Mouse (Mus musculus): ENCODE measurements around the gene Olfr748. TPM values are rescaled to one million over a fixed set of nuclear protein-coding genes. Genes with fewer than 3 reads are reported as not detected.

The Olfr748 gene
- polyA plus RNA-seq, 1 experiment = not detected

DNA sequence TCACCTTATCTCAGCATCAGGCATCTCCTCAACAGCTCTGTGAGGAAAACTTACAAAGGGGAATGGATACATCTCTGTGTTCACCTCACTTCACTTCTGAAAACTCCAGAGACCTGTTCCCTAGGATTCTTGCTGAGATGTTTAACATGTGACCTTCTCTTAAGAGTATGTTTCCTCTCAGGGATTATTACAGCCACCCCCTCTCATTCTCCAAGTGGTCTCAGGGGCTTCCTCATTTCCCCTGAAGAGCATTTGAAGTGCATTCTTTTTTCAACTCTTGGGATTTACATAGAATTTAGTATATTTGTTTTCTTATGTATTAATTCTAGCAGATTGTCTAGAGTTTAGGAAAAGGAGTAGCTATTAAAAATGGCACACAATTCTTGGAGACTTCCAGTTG, 37.8 kb downstream of the Olfr748 start, which contains the start of gene Olfr749:
Gene Olfr749 (minus strand): TSS at position 101 of the 400 bp plus-strand sequence.
- Histone ChIP-seq H3K36me3 (ENCODE audit: control insufficient read depth, insufficient read depth) (no peaks in the 10 kb centered on the region), H3K27me3 (ENCODE audit: control insufficient read depth, insufficient read depth, insufficient read length) (no peaks in the 10 kb centered on the region), H3K79me3 (ENCODE audit: low read depth) (no peaks in the 10 kb centered on the region), H3K4me3 (ENCODE audit: insufficient read depth, poor library complexity, severe bottlenecking) (no peak within 1 kb of the TSS), H3ac (ENCODE audit: control insufficient read depth, insufficient read length, low read depth) (no peak within 1 kb of the TSS), H3K79me2 (ENCODE audit: control insufficient read depth, insufficient read depth) (no peaks in the 10 kb centered on the region)
- no peak for TF ChIP-seq FOSL1 (IDR thresholded peaks at IDR 0.05; ENCODE audit: insufficient read depth, low read length, poor library complexity, severe bottlenecking)
- TF ChIP-seq CEBPB (IDR thresholded peaks at IDR 0.05; ENCODE audit: low read depth) = no peak
- no peak for TF ChIP-seq USF1 (IDR thresholded peaks at IDR 0.05; ENCODE audit: low read depth)
- no peak for TF ChIP-seq CTCF (IDR thresholded peaks at IDR 0.05; ENCODE audit: control insufficient read depth, insufficient read depth, insufficient read length)
- no peak for TF ChIP-seq MYOG (IDR thresholded peaks at IDR 0.05; ENCODE audit: control insufficient read depth, extremely low read depth, insufficient read length)
- TF ChIP-seq MYOD1 (IDR thresholded peaks at IDR 0.05; ENCODE audit: control insufficient read depth, insufficient read length, low read depth) = no peak
- no peak for TF ChIP-seq MAX (IDR thresholded peaks at IDR 0.05)

DNA sequence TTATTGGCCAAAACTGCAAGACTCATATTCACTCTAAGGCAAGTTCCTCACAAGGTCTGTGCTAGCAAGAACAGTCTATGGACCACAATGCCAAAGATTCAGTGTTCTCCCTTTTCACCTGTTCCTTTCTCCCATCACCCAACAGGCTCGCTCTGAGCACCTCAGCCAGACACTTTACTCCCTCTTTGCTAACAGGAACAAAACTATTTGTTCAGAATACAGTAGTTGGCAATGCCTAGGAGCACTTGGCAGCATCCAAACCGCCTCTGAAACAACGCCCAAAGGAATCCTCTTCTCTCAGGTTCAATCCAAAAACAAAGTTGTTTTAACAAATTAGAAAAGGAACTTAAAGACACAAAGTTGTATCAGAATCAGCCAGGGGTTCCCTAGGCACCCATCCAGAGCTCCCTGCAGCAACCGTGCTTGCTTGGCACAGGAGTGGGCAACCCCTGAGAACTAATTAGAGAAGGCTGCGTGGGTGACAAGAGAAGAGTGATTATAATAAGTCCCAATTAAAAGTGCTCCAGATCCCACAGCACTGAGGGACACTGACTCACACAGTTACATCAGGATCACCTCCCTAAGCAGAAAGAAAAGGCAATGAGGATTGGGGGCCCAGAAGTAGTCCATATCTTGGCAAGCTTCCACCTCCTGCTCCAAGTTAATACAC, 51.4 kb downstream of the Olfr748 start:
- no peaks in the 10 kb centered on the region for H3K79me2 ChIP-seq (ENCODE audit: control insufficient read depth, insufficient read depth)
- no peaks in the 10 kb centered on the region for H3K36me3 ChIP-seq (ENCODE audit: control insufficient read depth, insufficient read depth)
- no peaks in the 10 kb centered on the region for H3K79me3 ChIP-seq (ENCODE audit: low read depth)
- H3K4me3 ChIP-seq (ENCODE audit: insufficient read depth, poor library complexity, severe bottlenecking) = no peak overlapping the region
- TF ChIP-seq MYOD1 (IDR thresholded peaks at IDR 0.05; ENCODE audit: control insufficient read depth, insufficient read length, low read depth) = no peak
- TF ChIP-seq USF1 (IDR thresholded peaks at IDR 0.05; ENCODE audit: low read depth) = no peak
- TF ChIP-seq CTCF (IDR thresholded peaks at IDR 0.05; ENCODE audit: control insufficient read depth, insufficient read depth, insufficient read length) = no peak
- no peak for TF ChIP-seq MYOG (IDR thresholded peaks at IDR 0.05; ENCODE audit: control insufficient read depth, extremely low read depth, insufficient read length)
- no peak for TF ChIP-seq CEBPB (IDR thresholded peaks at IDR 0.05; ENCODE audit: low read depth)
- TF ChIP-seq FOSL1 (IDR thresholded peaks at IDR 0.05; ENCODE audit: insufficient read depth, low read length, poor library complexity, severe bottlenecking) = no peak
- TF ChIP-seq MAX (IDR thresholded peaks at IDR 0.05) = no peak
- no peak overlapping the region for H3ac ChIP-seq (ENCODE audit: control insufficient read depth, insufficient read length, low read depth)
- no peaks in the 10 kb centered on the region for H3K27me3 ChIP-seq (ENCODE audit: control insufficient read depth, insufficient read depth, insufficient read length)

Other genes starting within 250 kb of the Olfr748 start
- not detected for gene Olfr741, start 234.6 kb upstream of the Olfr748 start, polyA plus RNA-seq (2012; fragmentation: generic; extraction: Trizol)
- not detected for gene Olfr742, start 203.8 kb upstream of the Olfr748 start, polyA plus RNA-seq (2012; fragmentation: generic; extraction: Trizol)
- not detected for gene Olfr743, start 185.5 kb upstream of the Olfr748 start, polyA plus RNA-seq (2012; fragmentation: generic; extraction: Trizol)
- not detected for gene Olfr744, start 92.5 kb upstream of the Olfr748 start, polyA plus RNA-seq (2012; fragmentation: generic; extraction: Trizol)
- not detected for gene Olfr745, start 68.0 kb upstream of the Olfr748 start, polyA plus RNA-seq (2012; fragmentation: generic; extraction: Trizol)
- gene Olfr746, start 60.3 kb upstream of the Olfr748 start, polyA plus RNA-seq (2012; fragmentation: generic; extraction: Trizol) = not detected
- not detected for gene Olfr747, start 14.2 kb upstream of the Olfr748 start, polyA plus RNA-seq (2012; fragmentation: generic; extraction: Trizol)
- gene Olfr749, start 37.7 kb downstream of the Olfr748 start, polyA plus RNA-seq (2012; fragmentation: generic; extraction: Trizol) = not detected
- gene Ttc5, start 78.1 kb downstream of the Olfr748 start, polyA plus RNA-seq (2012; fragmentation: generic; extraction: Trizol) = 19.7 TPM
- gene Ccnb1ip1, start 100.4 kb downstream of the Olfr748 start, polyA plus RNA-seq (2012; fragmentation: generic; extraction: Trizol) = 1.6 TPM
- 18.2 TPM for gene Parp2, start 100.5 kb downstream of the Olfr748 start, polyA plus RNA-seq (2012; fragmentation: generic; extraction: Trizol)
- 9.9 TPM for gene Tep1, start 163.2 kb downstream of the Olfr748 start, polyA plus RNA-seq (2012; fragmentation: generic; extraction: Trizol)
- 0.26 TPM for gene Klhl33, start 190.1 kb downstream of the Olfr748 start, polyA plus RNA-seq (2012; fragmentation: generic; extraction: Trizol)
- gene Osgep, start 217.5 kb downstream of the Olfr748 start, polyA plus RNA-seq (2012; fragmentation: generic; extraction: Trizol) = 54.5 TPM
- gene Apex1, start 217.6 kb downstream of the Olfr748 start, polyA plus RNA-seq (2012; fragmentation: generic; extraction: Trizol) = 289 TPM
- gene Pip4p1, start 223.5 kb downstream of the Olfr748 start, polyA plus RNA-seq (2012; fragmentation: generic; extraction: Trizol) = 93.6 TPM
- gene Pnp, start 223.7 kb downstream of the Olfr748 start, polyA plus RNA-seq (2012; fragmentation: generic; extraction: Trizol) = 67.0 TPM
- 27.3 TPM for gene Gm49342, start 237.1 kb downstream of the Olfr748 start, polyA plus RNA-seq (2012; fragmentation: generic; extraction: Trizol)
- 0.29 TPM for gene Pnp2, start 248.6 kb downstream of the Olfr748 start, polyA plus RNA-seq (2012; fragmentation: generic; extraction: Trizol)